In the genomic region with DNA sequence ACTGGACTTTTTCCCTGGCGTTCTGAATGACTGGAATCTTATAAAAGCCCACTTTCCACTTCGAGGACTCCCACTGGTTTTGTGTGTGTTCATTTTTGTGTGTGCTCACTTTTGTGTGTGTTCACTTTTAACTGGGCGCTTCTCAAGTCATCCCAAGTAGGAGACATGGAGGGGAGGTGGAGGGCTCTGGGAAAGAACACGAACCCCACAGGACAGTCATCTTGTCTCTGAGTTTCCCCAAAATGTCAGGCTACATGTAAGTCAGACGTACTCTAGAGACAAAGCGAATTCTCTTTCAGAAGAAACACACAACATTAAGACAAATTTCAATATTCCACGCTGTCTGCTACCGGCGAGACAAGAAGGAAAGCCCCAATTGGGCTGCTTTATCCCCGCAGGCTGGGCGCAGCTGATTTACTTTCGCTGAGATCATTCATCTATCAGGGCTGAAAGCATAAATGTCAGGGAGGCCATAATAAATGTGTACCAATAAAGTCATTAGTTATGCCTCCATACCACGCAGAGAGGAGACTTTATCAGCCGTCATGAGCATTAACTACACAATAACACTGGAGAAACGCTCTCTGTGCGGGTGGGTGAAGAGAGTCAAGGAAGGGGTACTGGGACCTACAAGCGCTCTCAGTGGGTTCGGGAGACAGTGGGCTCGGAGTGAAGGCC, we compare ENCODE assay signal across 17 mouse cellular contexts.
A peak's percentile ranks its signal among the peaks of the same experiment; 100 is the strongest.
DNase-seq lines count a peak whose midpoint lies in the region; ATAC-seq and TF ChIP-seq lines count a peak whose summit lies in the region.
"Had no signal": no experiment of that assay in that cellular context is flagged by ENCODE, and none has a peak within 500 bp of the region (broad histone marks: within the 10 kb centered on the region; RNA-seq: fewer than 3 reads in every experiment).

No protein-coding gene starts in this region.

- peak; percentile 63 for DNase-seq in embryo, embryonic 10.5 days (ENCODE audit: low spot score)
- DNase-seq in embryo, embryonic 9.5 days (ENCODE audit: extremely low spot score): no peak
- peak; percentile 63 for DNase-seq in brain, embryonic 14.5 days (ENCODE audit: low read depth)
- DNase-seq in adrenal gland, postnatal 25 days: no peak
- DNase-seq in testis, postnatal 14 days (ENCODE audit: low spot score): no peak
- DNase-seq in left cerebral cortex, postnatal 25 days (ENCODE audit: low spot score in 2 of 2): no peak
- DNase-seq: cerebellum, adult 9-10 months; kidney, adult 18-20 months; lung, adult 18-20 months; thymus, postnatal 36 days had no signal

- H3K4me1 ChIP-seq in hindbrain, embryonic 13.5 days (replicated peaks): peaks cover 33% of the 10 kb centered on the region
- peaks cover 12% of the 10 kb centered on the region for H3K4me1 ChIP-seq in midbrain, embryonic 12.5 days
- H3K4me1 ChIP-seq: stomach, embryonic 15.5 days had no signal

- H3K4me2 ChIP-seq in hindbrain, embryonic 13.5 days: peak overlapping the region; percentile 39
- H3K4me2 ChIP-seq in midbrain, embryonic 12.5 days (replicated peaks): peak overlapping the region; percentile 12; the same call in 1 of the 2 replicates
- H3K4me2 ChIP-seq: stomach, embryonic 15.5 days had no signal

- H3K9ac ChIP-seq in hindbrain, embryonic 13.5 days: peak overlapping the region; percentile 60; the same call in 1 of the 2 replicates
- no peak overlapping the region for H3K9ac ChIP-seq in midbrain, embryonic 12.5 days (replicated peaks)
- H3K9ac ChIP-seq: stomach, embryonic 15.5 days had no signal

- no peak for TF ChIP-seq CTCF in brain, embryonic 14.5 days (IDR thresholded peaks at IDR 0.05; ENCODE audit: borderline replicate concordance, extremely low read depth, insufficient read depth, insufficient read length)

- no peaks in the 10 kb centered on the region for H3K27me3 ChIP-seq in hindbrain, embryonic 13.5 days
- no peaks in the 10 kb centered on the region for H3K27me3 ChIP-seq in midbrain, embryonic 12.5 days
- H3K27me3 ChIP-seq: CH12.LX; stomach, embryonic 15.5 days had no signal

- H3K36me3 ChIP-seq in hindbrain, embryonic 13.5 days: no peaks in the 10 kb centered on the region
- no peaks in the 10 kb centered on the region for H3K36me3 ChIP-seq in midbrain, embryonic 12.5 days
- H3K36me3 ChIP-seq: stomach, embryonic 15.5 days had no signal

- TF ChIP-seq POLR2A in brain, embryonic 14.5 days (IDR thresholded peaks at IDR 0.05; ENCODE audit: borderline replicate concordance, extremely low read depth, insufficient read depth, insufficient read length, poor library complexity, severe bottlenecking): no peak

- no peak overlapping the region for H3K4me3 ChIP-seq in hindbrain, embryonic 13.5 days
- H3K4me3 ChIP-seq in midbrain, embryonic 12.5 days: no peak overlapping the region
- H3K4me3 ChIP-seq: myocyte; stomach, embryonic 15.5 days had no signal

- 35% methylated on average over 19 of the region's 19 CpGs for WGBS in hindbrain, embryonic 13.5 days
- WGBS in midbrain, embryonic 12.5 days: 68% methylated on average over 19 of the region's 19 CpGs

- H3K27ac ChIP-seq in hindbrain, embryonic 13.5 days: peak overlapping the region; percentile 86
- H3K27ac ChIP-seq in midbrain, embryonic 12.5 days (replicated peaks): peak overlapping the region; percentile 69
- H3K27ac ChIP-seq: macrophage; stomach, embryonic 15.5 days had no signal

- peak; percentile 87 for ATAC-seq in hindbrain, embryonic 13.5 days (ENCODE audit: low FRiP score)
- ATAC-seq in midbrain, embryonic 12.5 days (ENCODE audit: low FRiP score, low read depth): peak; percentile 78
- ATAC-seq: activated CD4-positive, CD25-positive, alpha-beta regulatory T cell, adult 4 months had no signal

- H3K9me3 ChIP-seq in hindbrain, embryonic 13.5 days: no peaks in the 10 kb centered on the region
- H3K9me3 ChIP-seq in midbrain, embryonic 12.5 days: no peaks in the 10 kb centered on the region
- H3K9me3 ChIP-seq: stomach, embryonic 15.5 days had no signal

- intact Hi-C loops in left cerebral cortex, postnatal 25 days (cut with DNase I): no loop called here

Comparison
In these comparisons a context has a peak if more than half of its experiments do, and no peak if none do; other contexts are left out.
1. DNase-seq: peak in embryo, embryonic 10.5 days (single experiment) and brain, embryonic 14.5 days (single experiment); none in embryo, embryonic 9.5 days (single experiment), adrenal gland, postnatal 25 days (single experiment), testis, postnatal 14 days (single experiment) and left cerebral cortex, postnatal 25 days (0 of 2).